Mouse (Mus musculus) 416B (cell line): ENCODE measurements around the gene Galnt17.

Source experiments
- DNase-seq: peaks from one replicate; pipeline ENCODE4 v3.0.0; 2011; ENCODE audit warnings: low read depth

The Galnt17 gene

DNA sequence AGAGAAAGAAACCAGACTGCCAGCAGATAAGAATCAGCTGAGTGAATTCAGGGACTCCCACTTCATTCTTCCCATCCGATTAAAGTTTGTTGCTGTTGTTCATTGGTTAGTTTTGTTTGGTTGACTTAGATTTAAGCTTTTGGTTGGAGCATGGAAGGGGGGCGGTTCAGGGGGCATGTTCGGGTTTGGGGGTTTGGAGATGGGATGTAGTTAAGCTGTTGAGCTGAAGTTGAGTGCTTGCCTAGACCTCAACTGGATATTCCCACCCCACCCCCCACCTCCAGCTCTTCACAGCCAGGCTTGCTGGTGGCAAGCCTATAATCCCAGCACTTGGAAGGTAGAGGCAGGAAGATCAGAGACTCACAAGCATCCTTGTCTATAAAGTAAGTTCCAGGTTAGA lies at the start of gene Galnt17:
TSS of gene Galnt17 (minus strand) at position 101 of the 400 bp plus-strand sequence.
- no peak for DNase-seq

DNA sequence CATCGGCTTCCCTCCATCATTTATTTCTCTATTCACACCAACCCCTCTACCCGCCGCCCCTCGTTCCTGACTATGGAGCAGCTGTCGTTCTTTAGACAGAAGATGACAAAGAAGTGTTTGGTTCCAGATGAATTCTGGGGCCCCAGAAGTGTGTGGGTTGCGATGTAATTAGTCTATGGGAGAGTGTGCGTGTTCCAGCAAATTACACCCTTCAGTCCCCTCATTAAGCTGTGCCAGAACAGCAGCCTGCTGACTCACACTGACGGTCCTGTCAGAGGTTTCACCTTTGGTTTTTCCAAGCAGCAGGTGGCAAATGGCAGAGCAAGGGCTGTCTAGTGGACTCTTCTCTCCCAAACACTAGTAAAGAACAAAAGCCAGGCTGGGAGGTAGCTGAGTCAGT lies 26.2 kb upstream of the Galnt17 start:
- no peak for DNase-seq

DNA sequence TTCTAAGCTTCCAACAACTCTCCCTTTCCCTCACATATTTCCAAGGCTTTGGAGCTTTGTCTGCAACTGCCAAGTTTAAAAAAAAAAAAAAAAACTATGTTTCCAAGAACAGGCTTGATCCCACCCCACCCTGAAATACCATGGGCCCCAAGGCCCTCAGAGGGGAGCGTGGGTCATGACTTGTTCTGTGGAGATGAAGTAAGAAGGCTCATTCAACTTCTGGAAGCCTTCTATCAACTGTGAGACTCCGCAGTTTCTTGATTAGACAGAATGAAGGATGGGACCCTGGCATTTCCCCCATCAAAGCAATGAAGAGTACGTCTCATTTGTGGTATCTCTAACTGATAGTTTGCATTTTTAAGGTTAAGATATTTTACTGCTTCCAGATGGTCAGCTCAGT lies 13.0 kb upstream of the Galnt17 start:
- DNase-seq = no peak

- DNase-seq = no peak
These were observed 11.3 kb upstream of the Galnt17 start for GRCm38 (mm10) chr5:131319605-131320004.

DNA sequence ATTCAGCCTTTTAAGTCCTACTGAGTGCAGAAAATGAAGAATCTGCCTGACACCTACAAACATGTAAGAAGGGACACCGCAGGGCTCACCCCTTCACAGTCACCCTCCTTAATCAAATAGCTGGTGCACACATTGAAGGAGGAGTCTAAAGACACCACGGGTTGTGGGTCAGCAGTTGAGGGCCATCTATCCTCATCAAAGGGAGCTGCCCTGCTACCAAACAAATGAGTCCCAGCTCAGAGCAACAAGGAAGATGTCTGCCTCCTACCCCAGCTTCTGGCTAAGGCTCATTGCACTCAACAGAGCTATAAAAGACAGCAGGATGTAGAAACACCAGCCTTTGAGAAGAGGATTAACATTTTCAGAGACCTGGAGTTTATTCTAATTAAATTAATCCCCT lies 10.8 kb upstream of the Galnt17 start:
- no peak for DNase-seq

DNA sequence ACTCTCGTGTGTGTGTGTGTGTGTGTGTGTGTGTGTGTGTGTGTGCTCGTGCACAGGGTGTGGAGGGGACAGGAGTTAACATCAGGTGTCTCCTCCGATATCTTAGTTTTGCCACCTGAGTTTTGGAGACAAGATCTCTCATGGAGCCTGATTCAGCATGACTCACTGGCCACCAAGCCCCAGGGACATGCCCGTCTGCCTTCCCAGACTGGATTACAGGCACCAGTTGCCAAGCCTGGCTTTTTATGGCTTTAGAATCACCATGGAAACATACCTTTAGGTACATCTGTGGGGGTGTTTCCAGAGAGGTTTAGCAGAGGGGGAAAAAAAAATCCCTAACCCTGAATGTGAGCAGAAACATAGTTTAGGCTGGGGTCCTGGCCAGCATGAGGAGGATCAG lies 6.7 kb upstream of the Galnt17 start:
- DNase-seq = no peak

DNA sequence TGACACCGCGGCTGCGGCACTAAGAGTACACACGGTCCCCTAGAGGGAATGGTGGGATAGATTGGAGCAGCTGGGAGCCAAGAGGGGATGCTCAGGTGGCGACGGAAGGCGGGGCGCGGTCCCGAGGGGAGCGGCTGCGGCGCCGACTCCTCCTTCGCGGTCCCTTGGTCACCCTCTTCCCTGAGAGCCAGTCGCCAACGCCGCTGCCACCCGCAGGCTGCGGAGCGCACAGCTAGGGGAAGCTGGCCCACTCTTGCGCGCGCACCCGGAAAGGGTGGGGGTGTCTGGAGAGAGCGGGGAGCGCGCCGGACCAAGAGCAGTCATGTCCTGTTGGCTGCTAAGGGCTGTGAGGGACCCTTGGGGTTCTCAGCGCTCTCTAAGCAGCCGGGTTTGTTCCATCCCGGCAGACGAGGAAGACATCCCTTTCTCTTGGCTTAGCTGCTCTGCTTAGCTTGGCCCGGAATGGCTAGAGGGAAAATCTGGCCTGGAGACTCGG lies 593 bp downstream of the Galnt17 start:
- DNase-seq = no peak

DNA sequence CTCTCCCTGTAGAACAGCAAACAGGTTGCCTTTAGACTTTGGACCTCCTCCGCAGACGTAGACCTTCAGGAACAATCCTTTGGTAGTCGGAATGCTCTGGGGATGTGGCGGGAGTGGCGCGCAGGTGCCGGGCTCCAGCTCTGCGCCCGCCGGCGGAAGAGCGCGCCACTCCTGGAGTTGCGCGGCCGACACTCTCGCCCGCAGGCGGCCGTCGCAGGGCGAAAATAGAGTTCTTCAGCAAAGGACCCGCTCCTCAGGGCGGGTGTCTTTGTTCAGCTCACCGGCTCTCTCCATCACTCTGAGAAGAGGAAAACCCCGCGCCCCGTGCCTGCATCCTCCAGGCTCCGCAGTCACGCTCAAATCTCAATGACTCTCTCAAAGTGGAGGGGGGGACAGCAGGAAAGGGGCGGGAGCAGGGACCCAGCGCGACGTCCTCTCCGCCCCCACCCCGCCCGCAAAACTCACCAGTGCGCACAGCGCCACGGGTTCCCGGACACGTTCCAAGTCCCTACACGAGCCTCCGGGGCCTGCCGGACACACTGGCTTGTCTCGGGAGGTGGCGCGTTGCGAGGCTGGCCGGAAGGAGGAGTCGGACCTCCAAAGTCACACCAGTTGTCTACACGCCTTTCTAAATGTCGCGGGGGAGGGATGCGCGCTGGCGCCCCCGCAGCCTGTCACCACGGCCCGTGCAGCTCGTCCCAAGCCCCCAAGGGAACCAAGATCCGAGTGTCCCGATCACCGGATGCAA lies 1.2 kb downstream of the Galnt17 start:
- DNase-seq = no peak

GRCm38 (mm10) chr5:131306321-131306907 lies 1.9 kb downstream of the Galnt17 start:
- no peak for DNase-seq

GRCm38 (mm10) chr5:131305223-131305622 lies 3.1 kb downstream of the Galnt17 start:
- no peak for DNase-seq

- DNase-seq = no peak
These were observed 6.8 kb downstream of the Galnt17 start for GRCm38 (mm10) chr5:131301526-131301925.

DNA sequence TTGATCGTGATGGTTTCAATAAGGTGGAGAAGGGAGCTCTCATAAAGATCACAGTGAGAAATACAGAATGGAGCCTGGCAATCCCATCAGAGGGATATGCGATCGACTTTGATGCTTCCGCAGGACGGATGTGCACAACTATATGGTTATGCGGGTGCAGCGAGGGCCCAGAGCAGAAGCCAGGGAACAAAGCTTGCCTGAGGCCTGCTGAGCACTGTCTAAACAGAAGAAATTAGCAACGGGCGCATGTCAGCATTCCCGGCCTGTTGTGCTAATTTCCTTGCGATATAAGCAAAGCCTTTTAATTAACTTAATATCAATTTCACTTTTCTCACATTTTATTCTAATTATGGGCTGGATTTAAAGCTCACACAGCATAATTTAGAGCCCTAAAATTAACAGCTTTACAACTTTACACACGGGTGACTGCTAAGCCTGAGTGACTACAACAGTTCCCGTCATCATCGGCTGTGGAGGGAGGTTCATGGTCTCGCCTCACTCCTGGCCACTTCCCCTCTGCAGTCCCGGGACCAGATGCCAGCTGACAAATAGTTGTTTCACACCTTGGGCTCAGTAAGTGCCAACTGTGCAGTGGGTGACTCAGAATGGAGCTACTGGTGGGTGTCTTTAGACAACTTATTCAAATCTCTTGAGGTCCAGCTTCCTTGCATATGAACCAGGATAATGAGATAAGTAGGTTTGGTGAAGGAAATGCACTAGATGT lies 14.4 kb downstream of the Galnt17 start:
- no peak for DNase-seq

DNA sequence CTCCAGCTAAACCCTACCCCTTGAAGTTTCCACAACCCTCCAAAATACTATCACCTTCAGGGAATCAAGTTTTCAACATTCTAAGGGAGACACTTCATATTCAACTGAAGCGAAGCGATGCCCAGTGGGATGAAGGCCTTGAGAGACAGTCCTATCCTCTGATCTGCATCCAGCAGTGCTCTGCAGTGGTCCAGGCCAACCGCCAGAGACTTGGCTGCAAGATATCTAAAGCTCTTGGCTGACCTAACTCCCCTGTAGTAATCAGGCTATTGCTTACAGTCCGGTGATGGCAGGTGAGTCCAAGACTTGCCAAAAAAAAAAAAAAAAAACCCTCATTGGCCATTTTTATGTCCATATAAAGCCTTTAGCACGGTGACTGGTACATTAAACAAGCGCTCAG lies 21.2 kb downstream of the Galnt17 start:
- DNase-seq = no peak

DNA sequence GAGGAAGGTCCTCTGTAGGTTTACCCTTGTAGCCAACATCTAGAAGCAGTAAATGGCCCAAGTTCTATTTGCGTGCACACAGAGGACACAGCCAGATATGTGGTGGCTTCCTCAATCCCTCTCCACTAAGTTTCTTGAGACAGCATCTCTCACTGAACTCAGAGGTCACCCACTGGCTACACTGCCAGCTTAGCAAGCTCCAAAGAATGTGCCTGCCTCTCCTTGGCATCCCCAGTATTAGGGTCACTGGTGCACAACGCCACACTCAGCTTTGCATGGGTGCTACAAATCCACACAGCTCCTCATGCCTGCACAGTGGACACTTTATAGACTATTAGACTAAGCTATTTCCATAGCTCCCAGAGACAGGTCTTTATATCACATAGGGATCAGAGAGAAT lies 21.6 kb downstream of the Galnt17 start:
- no peak for DNase-seq

GRCm38 (mm10) chr5:131280349-131280748 lies 27.9 kb downstream of the Galnt17 start:
- no peak for DNase-seq

DNA sequence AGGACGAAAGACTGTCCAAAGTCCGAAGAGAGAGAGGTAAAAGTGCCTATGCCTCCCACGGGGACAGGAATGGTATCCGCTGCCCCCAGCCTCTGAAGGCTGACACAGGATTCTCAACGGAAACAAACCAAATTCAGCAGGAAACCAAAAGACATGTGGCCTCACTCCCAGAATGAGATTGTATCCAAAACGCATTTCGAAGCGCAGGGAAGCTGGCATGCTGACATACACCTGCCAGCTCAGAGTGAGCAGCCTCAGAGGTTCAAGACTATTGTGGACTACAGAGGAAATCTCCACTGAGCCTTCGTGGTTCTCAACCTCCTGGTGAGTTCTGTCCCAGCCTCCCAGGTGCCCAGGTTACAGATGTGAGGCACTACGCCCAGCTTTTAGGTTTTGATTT lies 29.0 kb downstream of the Galnt17 start:
- no peak for DNase-seq

DNA sequence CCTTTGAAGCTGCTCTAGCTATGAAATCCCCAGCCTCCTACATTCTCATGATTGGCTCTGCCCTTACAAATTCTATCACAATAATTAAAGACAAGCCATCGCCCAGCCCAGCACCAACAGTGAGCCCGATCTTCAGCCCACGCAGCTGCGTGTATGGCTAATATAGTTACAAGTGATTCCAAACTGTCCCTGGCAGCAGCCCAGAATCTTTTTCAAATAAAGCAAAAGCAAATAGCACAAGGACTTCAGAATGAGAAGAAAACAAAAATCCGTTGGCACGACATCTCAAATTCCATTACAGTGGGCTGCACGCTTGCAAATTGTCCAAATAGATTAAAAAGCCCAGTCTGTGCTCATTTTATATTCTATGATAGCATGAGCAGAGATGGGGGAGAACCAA lies 31.1 kb downstream of the Galnt17 start:
- no peak for DNase-seq

DNA sequence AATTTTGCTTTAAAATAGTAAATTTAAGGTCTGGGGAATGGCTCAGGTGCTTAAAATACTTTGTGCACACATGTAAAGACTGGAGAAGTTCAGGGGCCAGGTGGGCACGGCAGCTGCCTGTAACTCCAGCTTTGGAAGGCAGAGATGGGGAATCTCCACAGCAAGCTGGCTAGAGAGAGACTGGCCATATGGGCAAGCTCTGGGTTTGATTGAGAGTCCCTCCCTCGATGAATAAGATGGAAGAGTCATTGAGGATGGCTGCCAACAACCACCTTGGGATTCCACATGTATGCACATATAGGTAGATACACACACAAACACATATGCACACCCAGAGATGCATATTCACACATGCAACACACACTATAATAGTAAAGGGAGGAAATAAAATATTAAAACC lies 42.0 kb downstream of the Galnt17 start:
- DNase-seq = no peak

- no peak for DNase-seq
These were observed 44.2 kb downstream of the Galnt17 start for GRCm38 (mm10) chr5:131264145-131264544.

- DNase-seq = no peak
These were observed 57.3 kb downstream of the Galnt17 start for GRCm38 (mm10) chr5:131250701-131251636.

GRCm38 (mm10) chr5:131248416-131248815 lies 59.9 kb downstream of the Galnt17 start:
- no peak for DNase-seq

- DNase-seq = no peak
These were observed 61.7 kb downstream of the Galnt17 start for GRCm38 (mm10) chr5:131246591-131246990.
